Mouse (Mus musculus) heart, embryonic 13.5 days (tissue): ENCODE data around the gene Hoxb9. TPM values are rescaled to one million over a fixed set of nuclear protein-coding genes. Genes with fewer than 3 reads are reported as not detected.

Source experiments
- ATAC-seq: fragments of 200-750 bp; cut with Nextera tagmentation; 2 replicates; pipeline ENCODE4 v1.8.0; 2017; ENCODE audit warnings: moderate TSS enrichment; ENCODE audit not compliant: insufficient number of reproducible peaks, low FRiP score, low TSS enrichment; ENCODE audit errors: extremely low read depth
- H3K27ac ChIP-seq: fragments of 300-500 bp; sonication (generic); replicated peaks from 2 replicates; pipeline ENCODE4 v1.5.1; 2015; ENCODE audit warnings: moderate library complexity, mild to moderate bottlenecking, inconsistent platforms
- H3K27me3 ChIP-seq: fragments of 300-500 bp; sonication (generic); replicated peaks from 2 replicates; pipeline ENCODE4 v1.6.1; 2015; ENCODE audit warnings: mild to moderate bottlenecking, inconsistent platforms
- H3K36me3 ChIP-seq: fragments of 300-500 bp; sonication (generic); 2 replicates; pipeline ENCODE4 v1.6.1; 2015; ENCODE audit warnings: mild to moderate bottlenecking, inconsistent platforms
- H3K4me1 ChIP-seq: fragments of 300-500 bp; sonication (generic); 2 replicates; pipeline ENCODE4 v1.6.1; 2015; ENCODE audit warnings: inconsistent platforms
- H3K4me2 ChIP-seq: fragments of 300-500 bp; sonication (generic); 2 replicates; pipeline ENCODE4 v1.6.1; 2015; ENCODE audit warnings: inconsistent platforms, mild to moderate bottlenecking, moderate library complexity
- H3K4me3 ChIP-seq: fragments of 300-500 bp; sonication (generic); 2 replicates; pipeline ENCODE4 v1.5.1; 2015; ENCODE audit warnings: moderate library complexity, mild to moderate bottlenecking, inconsistent platforms
- H3K9ac ChIP-seq: fragments of 300-500 bp; sonication (generic); 2 replicates; pipeline ENCODE4 v1.6.1; 2015; ENCODE audit warnings: inconsistent platforms, mild to moderate bottlenecking, moderate library complexity
- H3K9me3 ChIP-seq: fragments of 300-500 bp; sonication (generic); 2 replicates; pipeline ENCODE4 v1.6.1; 2016; ENCODE audit warnings: inconsistent platforms
- WGBS: fragments of 180-500 bp; shearing (Covaris S2); methylation state at CpG from one replicate; pipeline ENCODE4 v1.1.7; 2015; ENCODE audit warnings: mixed read lengths; 5-methylcytosine and 5-hydroxymethylcytosine counted together
- polyA plus RNA-seq: library from polyadenylated mRNA; unstranded; fragments of >200 nt; fragmentation: Nextera tagmentation; extraction: Ambion mirVana; gene quantifications from 2 replicates; pipeline ENCODE4 v1.2.1, GENCODE M21; 2015

Gene Hoxb9
- polyA plus RNA-seq, 1 experiment from 2014 or later: not detected

DNA sequence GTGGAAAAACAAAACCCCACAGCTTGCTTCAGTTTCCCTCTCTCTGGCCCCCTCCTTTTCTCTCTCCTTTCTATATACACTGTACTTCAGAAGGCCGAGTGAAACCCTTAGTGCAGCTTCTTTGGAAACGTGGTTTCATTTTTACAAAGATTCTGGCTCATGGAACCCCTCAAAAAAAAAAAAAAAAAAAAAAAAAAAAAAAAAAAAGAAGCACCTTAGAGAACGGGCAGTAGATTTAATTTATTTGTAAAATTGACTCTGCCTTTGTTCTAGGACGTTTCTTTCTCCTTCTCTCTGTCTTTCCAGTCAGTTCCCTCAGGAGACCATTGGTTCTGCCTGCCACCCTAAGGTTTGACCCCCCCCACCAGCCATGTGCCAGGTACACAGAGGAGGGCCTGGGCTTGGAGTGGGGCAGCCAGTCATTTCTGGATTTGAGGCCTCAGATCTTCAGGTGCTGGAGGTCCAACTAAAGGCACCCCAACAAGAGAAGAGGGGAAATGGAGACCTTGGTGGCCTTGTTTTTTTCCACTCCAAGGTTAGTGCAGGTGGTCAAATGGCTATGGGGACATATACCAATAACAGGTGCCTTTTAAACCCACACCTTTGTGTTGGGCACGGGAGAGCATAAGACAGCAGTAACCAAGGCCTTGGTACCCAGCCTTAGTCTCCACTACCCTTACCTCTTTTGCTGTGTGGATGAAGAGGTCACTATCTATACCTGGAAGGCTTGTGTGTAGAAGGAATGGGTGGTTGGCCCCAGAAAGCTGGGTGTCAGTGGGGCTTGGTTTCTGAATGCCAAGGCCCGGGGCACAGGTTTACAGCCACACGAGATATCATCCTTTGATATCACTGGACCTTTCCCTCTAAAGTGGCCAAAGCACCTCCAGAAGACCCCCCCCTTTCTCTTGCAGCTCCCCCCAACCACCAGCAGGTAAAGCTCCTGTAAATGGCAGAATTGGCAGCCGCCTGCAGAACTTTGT lies 9.4 kb downstream of the Hoxb9 start:
- H3K27me3 ChIP-seq: peaks cover 100% of the 10 kb centered on the region
- no peak overlapping the region for H3K9ac ChIP-seq
- no peak overlapping the region for H3K4me3 ChIP-seq
- H3K9me3 ChIP-seq: no peaks in the 10 kb centered on the region
- H3K27ac ChIP-seq: no peak overlapping the region
- WGBS: 12% methylated on average over 8 of the region's 8 CpGs
- no peak overlapping the region for H3K4me2 ChIP-seq
- H3K36me3 ChIP-seq: no peaks in the 10 kb centered on the region
- ATAC-seq: no peak
- H3K4me1 ChIP-seq: peaks cover 15% of the 10 kb centered on the region

GRCm38 (mm10) chr11:96281396-96281795 lies 10.1 kb downstream of the Hoxb9 start:
- H3K27me3 ChIP-seq: peaks cover 100% of the 10 kb centered on the region
- no peaks in the 10 kb centered on the region for H3K36me3 ChIP-seq
- no peak overlapping the region for H3K27ac ChIP-seq
- no peak for ATAC-seq
- H3K4me3 ChIP-seq: no peak overlapping the region
- WGBS: 4% methylated on average over 18 of the region's 18 CpGs
- H3K9ac ChIP-seq: no peak overlapping the region
- H3K9me3 ChIP-seq: no peaks in the 10 kb centered on the region
- peaks cover 15% of the 10 kb centered on the region for H3K4me1 ChIP-seq
- H3K4me2 ChIP-seq: no peak overlapping the region

- Histone ChIP-seq H3K4me3 (no peak within 1 kb of the TSS), H3K9ac (no peak within 1 kb of the TSS)
Observed at GRCm38 (mm10) chr11:96281855-96282570, 10.8 kb downstream of the Hoxb9 start, which contains the start of gene Hoxb8. Hoxb8 (plus strand) TSS chr11:96281905.

GRCm38 (mm10) chr11:96282795-96283430 lies 11.7 kb downstream of the Hoxb9 start:
- Histone ChIP-seq H3K27ac (no peak overlapping the region), H3K4me1 (peaks cover 22% of the 10 kb centered on the region), H3K4me2 (peak overlapping the region; percentile 10), H3K27me3 (peaks cover 100% of the 10 kb centered on the region), H3K9ac (no peak overlapping the region), H3K4me3 (peak overlapping the region; percentile 14), H3K9me3 (no peaks in the 10 kb centered on the region), H3K36me3 (no peaks in the 10 kb centered on the region)
- ATAC-seq: no peak; the same call in 1 of the 2 replicates
- WGBS: 1% methylated on average over 49 of the region's 49 CpGs

More at GRCm38 (mm10) chr11:96281855-96282570, 10.8 kb downstream of the Hoxb9 start, which contains the start of gene Hoxb8:
- Histone ChIP-seq H3K27me3 (peaks cover 100% of the 10 kb centered on the region), H3K4me1 (peaks cover 20% of the 10 kb centered on the region), H3K9me3 (no peaks in the 10 kb centered on the region), H3K27ac (no peak within 1 kb of the TSS), H3K36me3 (no peaks in the 10 kb centered on the region), H3K4me2 (peak within 1 kb of the TSS; percentile 10)
- no peak for ATAC-seq
- WGBS: 3% methylated on average over 27 of the region's 27 CpGs

- H3K9ac ChIP-seq: peak overlapping the region; percentile 56
- peaks cover 22% of the 10 kb centered on the region for H3K4me1 ChIP-seq
- peak overlapping the region; percentile 49 for H3K4me3 ChIP-seq
- no peaks in the 10 kb centered on the region for H3K9me3 ChIP-seq
- no peak overlapping the region for H3K27ac ChIP-seq
- H3K27me3 ChIP-seq: peaks cover 100% of the 10 kb centered on the region
- H3K36me3 ChIP-seq: no peaks in the 10 kb centered on the region
- ATAC-seq: no peak
- H3K4me2 ChIP-seq: peak overlapping the region; percentile 70
- under 1% methylated on average over 47 of the region's 49 CpGs for WGBS
Observed at GRCm38 (mm10) chr11:96284041-96284749, 12.9 kb downstream of the Hoxb9 start.

DNA sequence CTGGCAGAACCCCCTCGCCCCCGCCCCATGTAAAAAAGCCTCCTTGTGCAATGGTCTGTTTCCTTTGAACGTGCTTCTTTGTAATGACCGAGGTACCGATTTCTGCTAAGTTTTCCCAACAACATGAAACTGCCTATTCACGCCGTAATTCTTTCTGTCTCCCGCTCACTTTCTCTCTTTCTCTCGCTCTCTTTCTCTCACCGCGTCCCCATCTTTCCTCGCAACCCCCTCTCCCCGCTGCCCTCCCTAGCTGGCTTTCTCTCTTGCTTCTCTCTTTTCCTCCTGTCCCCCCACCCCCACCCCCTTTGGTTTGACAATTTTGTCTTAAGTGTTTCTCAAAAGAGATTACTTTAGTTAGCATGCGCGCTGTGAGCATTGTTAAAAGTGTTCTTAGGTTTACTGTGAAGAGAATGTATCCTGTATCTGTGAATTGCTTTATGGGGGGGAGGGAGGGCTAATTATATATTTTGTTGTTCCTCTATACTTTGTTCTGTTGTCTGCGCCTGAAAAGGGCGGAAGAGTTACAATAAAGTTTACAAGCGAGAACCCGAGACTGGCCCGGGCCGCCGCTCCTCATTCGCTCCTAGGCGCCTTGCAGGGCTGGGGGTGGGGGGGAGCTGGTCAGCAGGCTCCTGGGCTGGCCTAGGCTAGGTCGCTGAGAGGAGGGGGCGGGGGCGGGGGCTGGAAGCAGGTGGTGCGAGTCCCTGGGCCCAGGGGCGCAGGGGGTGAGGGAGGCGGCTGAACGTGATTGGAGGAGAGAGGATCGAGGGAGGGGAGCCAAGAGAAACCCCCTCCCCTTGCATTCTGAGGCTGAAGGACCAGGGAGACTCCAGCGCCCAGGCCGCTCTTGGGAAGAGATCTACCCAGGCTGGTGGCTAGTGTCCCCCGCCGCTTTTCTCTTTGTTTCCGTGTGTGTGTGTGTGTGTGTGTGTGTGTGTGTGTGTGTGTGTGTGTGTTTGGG lies 13.8 kb downstream of the Hoxb9 start:
- peak overlapping the region; percentile 56 for H3K9ac ChIP-seq
- H3K4me1 ChIP-seq: peaks cover 22% of the 10 kb centered on the region
- no peak overlapping the region for H3K27ac ChIP-seq

GRCm38 (mm10) chr11:96285771-96286738 lies 14.8 kb downstream of the Hoxb9 start, which contains the start of gene Hoxb7:
Hoxb7 (plus strand) TSS chr11:96286623.
- Histone ChIP-seq H3K36me3 (no peaks in the 10 kb centered on the region), H3K27ac (no peak within 1 kb of the TSS)
- WGBS: 2% methylated on average over 43 of the region's 43 CpGs

More for the DNA sequence above, 13.8 kb downstream of the Hoxb9 start:
- 2% methylated on average over 34 of the region's 37 CpGs for WGBS
- Histone ChIP-seq H3K4me3 (peak overlapping the region; percentile 49), H3K9me3 (no peaks in the 10 kb centered on the region), H3K36me3 (no peaks in the 10 kb centered on the region), H3K27me3 (peaks cover 100% of the 10 kb centered on the region), H3K4me2 (peak overlapping the region; percentile 70)
- no peak for ATAC-seq

DNA sequence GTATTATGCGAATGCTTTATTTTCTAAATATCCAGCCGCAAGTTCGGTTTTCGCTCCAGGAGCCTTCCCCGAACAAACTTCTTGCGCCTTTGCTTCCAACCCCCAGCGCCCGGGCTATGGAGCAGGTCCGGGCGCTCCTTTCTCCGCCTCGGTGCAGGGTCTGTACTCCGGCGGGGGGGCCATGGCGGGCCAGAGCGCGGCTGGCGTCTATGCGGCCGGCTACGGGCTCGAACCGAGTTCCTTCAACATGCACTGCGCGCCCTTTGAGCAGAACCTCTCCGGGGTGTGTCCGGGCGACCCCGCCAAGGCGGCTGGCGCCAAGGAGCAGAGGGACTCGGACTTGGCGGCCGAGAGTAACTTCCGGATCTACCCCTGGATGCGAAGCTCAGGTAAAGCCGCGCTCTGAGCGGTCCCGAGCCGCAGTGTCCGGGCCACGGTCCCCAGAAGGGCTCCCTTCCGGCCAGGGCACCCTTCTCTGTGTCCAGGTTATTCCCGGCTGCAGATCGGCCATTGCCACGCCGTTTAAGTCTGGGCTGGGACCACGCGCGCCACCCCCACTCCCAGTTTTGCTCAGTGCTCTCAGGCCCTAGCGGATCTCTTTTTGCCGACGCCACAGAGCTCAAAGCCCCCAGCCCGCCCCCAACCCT lies 15.6 kb downstream of the Hoxb9 start:
- Histone ChIP-seq H3K36me3 (no peaks in the 10 kb centered on the region), H3K9me3 (no peaks in the 10 kb centered on the region), H3K4me2 (peak overlapping the region; percentile 58), H3K9ac (no peak overlapping the region; the same call in 1 of the 2 replicates), H3K27ac (no peak overlapping the region), H3K27me3 (peaks cover 98% of the 10 kb centered on the region), H3K4me1 (peaks cover 22% of the 10 kb centered on the region), H3K4me3 (peak overlapping the region; percentile 41)
- no peak for ATAC-seq
- WGBS: under 1% methylated on average over 55 of the region's 55 CpGs

More at GRCm38 (mm10) chr11:96285771-96286738, 14.8 kb downstream of the Hoxb9 start, which contains the start of gene Hoxb7:
- Histone ChIP-seq H3K4me3 (peak within 1 kb of the TSS; percentile 41), H3K27me3 (peaks cover 100% of the 10 kb centered on the region), H3K4me2 (peak within 1 kb of the TSS; percentile 58), H3K9ac (no peak within 1 kb of the TSS; the same call in 1 of the 2 replicates), H3K4me1 (peaks cover 22% of the 10 kb centered on the region), H3K9me3 (no peaks in the 10 kb centered on the region)
- ATAC-seq: no peak
